Mouse (Mus musculus): ENCODE results near the gene Crnkl1. TPM values are rescaled to one million over a fixed set of nuclear protein-coding genes. Genes with fewer than 3 reads are reported as not detected.

Gene Crnkl1
- polyA plus RNA-seq, 1 experiment from 2014 or later: 20.7 TPM

DNA sequence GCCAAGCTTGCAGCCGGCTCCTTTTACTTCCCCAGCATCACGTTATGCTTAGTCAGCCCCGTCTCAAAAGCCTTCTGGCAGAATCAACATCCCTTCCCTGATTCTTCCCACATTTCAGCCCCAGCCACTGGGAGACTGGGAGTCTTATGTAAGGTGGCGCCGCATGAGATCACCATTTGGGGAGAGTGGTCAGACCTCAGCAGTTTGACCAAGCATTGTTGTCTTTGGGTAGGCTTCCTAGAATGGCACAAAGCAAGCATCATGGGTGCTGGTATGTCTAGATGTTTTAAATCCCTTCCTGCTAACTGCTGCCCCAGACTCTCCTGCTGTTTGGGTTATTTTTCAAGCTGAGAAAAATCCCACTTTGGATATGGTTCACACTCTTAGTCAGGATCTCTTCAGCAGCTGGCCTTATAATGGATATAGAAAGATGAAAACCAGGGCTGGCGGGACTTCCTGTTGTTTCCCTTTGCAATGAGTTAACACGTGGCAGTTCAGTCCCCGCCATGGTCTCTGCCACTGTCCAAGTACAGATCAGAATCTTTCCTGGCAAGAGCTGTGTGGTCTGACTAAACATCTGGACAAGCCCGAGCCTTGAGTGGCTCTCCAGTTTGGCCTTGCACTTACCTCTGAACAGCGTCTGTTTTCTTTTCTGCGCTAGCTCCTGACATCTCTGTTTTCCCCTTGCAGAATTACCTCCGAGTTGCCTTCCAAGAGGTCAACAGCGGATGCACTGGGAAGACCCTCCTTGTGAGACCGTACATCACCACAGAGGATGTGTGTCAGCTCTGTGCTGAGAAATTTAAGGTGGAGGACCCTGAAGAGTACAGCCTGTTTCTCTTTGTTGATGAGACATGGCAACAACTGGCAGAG lies 49.7 kb downstream of the Crnkl1 start:
- H3K9ac ChIP-seq (ENCODE audit: low read length): no peak overlapping the region; the same call in 1 of the 2 replicates
- H3K27me3 ChIP-seq (ENCODE audit: control insufficient read depth, insufficient read depth, low read length): no peaks in the 10 kb centered on the region
- no peaks in the 10 kb centered on the region for H3K9me3 ChIP-seq (replicated peaks; ENCODE audit: control insufficient read depth, low read length)
- peak overlapping the region; percentile 43 for H3K27ac ChIP-seq (ENCODE audit: low read length)
- WGBS: 48% methylated on average over 14 of the region's 14 CpGs
- ATAC-seq (replicated peaks; ENCODE audit: extremely low read depth, insufficient read depth, low FRiP score): no peak; the same call in 1 of the 2 replicates
- H3K4me1 ChIP-seq (ENCODE audit: control insufficient read depth, insufficient read depth, low read length): peaks cover 39% of the 10 kb centered on the region
- no peak overlapping the region for H3K4me2 ChIP-seq (ENCODE audit: low read depth, low read length)
- no peak overlapping the region for H3K4me3 ChIP-seq (ENCODE audit: low read length)
- H3K36me3 ChIP-seq (ENCODE audit: control insufficient read depth, insufficient read depth): peaks cover 22% of the 10 kb centered on the region

DNA sequence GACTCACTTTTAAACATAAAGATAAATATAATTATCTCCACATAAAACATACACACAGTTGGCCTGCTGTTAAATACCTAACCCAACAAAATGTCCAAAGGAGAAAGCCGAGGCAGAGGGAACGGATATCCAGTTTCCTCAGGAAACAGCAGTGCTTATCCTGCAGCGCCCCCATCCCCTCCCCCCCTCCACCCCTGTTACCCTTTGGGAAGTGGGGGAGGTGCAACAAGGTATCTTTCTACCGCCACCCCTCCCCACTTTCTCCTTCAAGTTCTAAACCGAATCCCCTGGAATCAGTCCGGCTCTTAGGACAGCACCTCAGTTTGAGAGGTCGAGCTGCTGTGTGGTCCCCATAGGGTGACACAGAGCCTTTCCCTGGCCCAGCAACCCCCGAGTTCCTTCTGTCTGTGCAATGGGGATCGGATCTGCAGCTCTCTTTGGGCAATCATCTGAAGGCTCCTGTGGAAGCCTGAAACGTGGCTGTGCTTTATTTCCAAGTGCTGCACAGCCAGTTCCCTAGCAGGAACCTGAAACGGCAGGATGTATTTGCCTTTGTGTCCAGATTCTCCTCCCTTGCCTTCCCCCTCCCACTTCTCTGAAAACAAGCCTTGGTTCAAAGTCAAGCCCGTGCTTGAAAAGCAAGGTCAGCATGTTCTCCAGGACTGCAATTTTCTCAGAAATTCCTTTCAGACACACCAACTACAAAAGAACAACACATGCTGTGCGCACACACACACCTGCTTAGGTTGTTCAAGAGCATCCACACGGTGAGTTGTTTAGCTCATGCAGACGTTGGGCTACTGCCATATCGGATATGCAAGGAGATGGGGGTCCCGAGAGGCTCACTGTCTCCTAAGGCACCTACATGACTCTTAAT lies 50.5 kb downstream of the Crnkl1 start:
- no peak overlapping the region for H3K4me3 ChIP-seq (ENCODE audit: low read length)
- H3K4me2 ChIP-seq (ENCODE audit: low read depth, low read length): no peak overlapping the region; the same call in 1 of the 2 replicates
- WGBS: 35% methylated on average over 17 of the region's 17 CpGs
- no peaks in the 10 kb centered on the region for H3K9me3 ChIP-seq (replicated peaks; ENCODE audit: control insufficient read depth, low read length)
- peaks cover 35% of the 10 kb centered on the region for H3K4me1 ChIP-seq (ENCODE audit: control insufficient read depth, insufficient read depth, low read length)
- H3K36me3 ChIP-seq (ENCODE audit: control insufficient read depth, insufficient read depth): peaks cover 23% of the 10 kb centered on the region
- H3K27ac ChIP-seq (ENCODE audit: low read length): peak overlapping the region; percentile 43
- no peak overlapping the region for H3K9ac ChIP-seq (ENCODE audit: low read length)
- ATAC-seq (replicated peaks; ENCODE audit: extremely low read depth, insufficient read depth, low FRiP score): no peak
- no peaks in the 10 kb centered on the region for H3K27me3 ChIP-seq (ENCODE audit: control insufficient read depth, insufficient read depth, low read length)

DNA sequence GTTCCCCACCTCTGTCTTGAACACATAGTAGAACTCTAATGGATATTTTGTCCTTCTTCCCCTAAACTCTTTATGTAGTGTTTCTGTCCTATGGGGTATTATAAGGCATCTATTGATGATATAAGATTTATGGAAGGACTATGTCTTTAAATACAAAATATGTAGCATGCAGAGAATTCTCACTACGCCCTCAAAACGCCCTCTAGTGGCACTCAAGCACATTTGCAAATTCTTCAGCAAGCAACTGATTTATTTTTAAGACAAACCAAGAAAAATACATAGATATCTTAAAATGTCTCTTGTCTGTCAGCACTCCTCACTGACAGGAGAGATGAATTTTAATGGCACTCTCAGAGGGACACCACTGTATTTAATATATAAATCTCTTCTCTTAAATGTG lies 52.4 kb downstream of the Crnkl1 start:
- 21% methylated on average over 2 of the region's 2 CpGs for WGBS
- Histone ChIP-seq H3K4me2 (ENCODE audit: low read depth, low read length) (no peak overlapping the region), H3K27ac (ENCODE audit: low read length) (no peak overlapping the region), H3K9me3 (replicated peaks; ENCODE audit: control insufficient read depth, low read length) (no peaks in the 10 kb centered on the region), H3K4me3 (ENCODE audit: low read length) (no peak overlapping the region), H3K9ac (ENCODE audit: low read length) (no peak overlapping the region), H3K4me1 (ENCODE audit: control insufficient read depth, insufficient read depth, low read length) (peaks cover 17% of the 10 kb centered on the region; the same call in 1 of the 2 replicates), H3K27me3 (ENCODE audit: control insufficient read depth, insufficient read depth, low read length) (no peaks in the 10 kb centered on the region), H3K36me3 (ENCODE audit: control insufficient read depth, insufficient read depth) (peaks cover 31% of the 10 kb centered on the region)
- ATAC-seq (replicated peaks; ENCODE audit: extremely low read depth, insufficient read depth, low FRiP score): no peak

DNA sequence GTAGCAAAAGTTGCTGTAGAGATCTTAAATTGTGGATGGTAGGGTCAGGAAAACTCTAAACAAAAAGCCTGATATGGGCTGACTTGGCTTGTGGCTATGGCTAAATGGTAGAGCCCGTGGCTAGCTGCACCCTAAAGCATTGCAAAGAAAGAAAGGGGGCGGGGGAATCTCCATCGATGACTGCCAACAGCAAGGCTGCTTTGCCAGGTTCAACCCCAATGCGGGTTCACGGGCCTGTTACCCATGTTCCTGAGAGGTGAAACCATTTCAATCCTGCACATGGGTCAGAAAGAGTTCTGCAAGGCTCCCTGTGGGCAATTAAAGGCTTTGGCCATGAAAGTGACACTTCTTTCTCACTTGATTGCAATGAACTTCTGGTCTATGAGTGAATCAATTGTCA lies 52.9 kb downstream of the Crnkl1 start:
- Histone ChIP-seq H3K27ac (ENCODE audit: low read length) (no peak overlapping the region), H3K9ac (ENCODE audit: low read length) (no peak overlapping the region), H3K4me1 (ENCODE audit: control insufficient read depth, insufficient read depth, low read length) (peaks cover 14% of the 10 kb centered on the region; the same call in 1 of the 2 replicates), H3K9me3 (replicated peaks; ENCODE audit: control insufficient read depth, low read length) (no peaks in the 10 kb centered on the region), H3K4me2 (ENCODE audit: low read depth, low read length) (no peak overlapping the region), H3K36me3 (ENCODE audit: control insufficient read depth, insufficient read depth) (peaks cover 35% of the 10 kb centered on the region), H3K27me3 (ENCODE audit: control insufficient read depth, insufficient read depth, low read length) (no peaks in the 10 kb centered on the region), H3K4me3 (ENCODE audit: low read length) (no peak overlapping the region)
- no peak for ATAC-seq (replicated peaks; ENCODE audit: extremely low read depth, insufficient read depth, low FRiP score)
- WGBS: 82% methylated on average over 5 of the region's 5 CpGs

DNA sequence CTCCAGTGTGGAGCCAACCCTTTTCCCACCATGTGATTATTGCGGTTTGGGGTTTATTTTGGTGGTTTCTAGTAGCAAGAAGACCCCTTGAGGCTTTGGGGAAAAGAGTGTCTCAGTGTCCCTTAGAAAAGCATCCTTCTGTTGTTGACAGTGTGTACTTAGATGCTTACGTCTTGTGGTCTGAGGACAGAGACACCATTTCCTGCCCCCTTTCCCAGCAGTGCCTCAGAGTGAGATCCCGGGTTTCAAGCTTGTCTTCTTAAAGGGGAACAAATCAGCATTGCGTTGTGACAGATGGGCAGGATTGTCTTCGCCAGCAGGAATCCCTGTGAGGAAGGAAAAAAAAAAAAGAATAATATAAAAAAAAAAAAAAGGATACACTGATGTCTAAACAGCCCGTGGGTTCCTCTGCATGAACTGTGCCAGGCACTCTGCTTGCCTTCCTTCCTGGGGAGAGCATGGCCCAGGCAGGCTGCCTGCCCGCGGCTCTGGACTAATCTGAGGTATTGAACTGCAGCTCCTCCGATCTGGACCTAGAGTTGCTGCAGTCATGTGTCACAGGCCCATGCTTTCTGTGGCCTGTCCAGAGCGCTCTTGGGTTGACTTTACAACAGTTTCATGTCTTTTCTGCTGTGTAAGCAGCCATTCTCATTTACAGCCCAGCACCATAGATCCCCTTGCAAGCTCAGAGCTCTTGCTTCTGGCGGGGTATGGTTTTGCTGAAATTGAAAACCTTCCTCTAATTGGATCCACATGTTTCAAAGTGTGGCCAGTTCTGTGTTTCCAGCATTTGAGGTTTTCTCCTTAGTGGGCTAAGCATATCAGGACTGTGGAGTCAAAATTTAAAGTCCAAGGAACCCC lies 53.7 kb downstream of the Crnkl1 start:
- ATAC-seq (replicated peaks; ENCODE audit: extremely low read depth, insufficient read depth, low FRiP score): no peak
- Histone ChIP-seq H3K4me3 (ENCODE audit: low read length) (no peak overlapping the region), H3K36me3 (ENCODE audit: control insufficient read depth, insufficient read depth) (peaks cover 39% of the 10 kb centered on the region), H3K9me3 (replicated peaks; ENCODE audit: control insufficient read depth, low read length) (no peaks in the 10 kb centered on the region), H3K9ac (ENCODE audit: low read length) (no peak overlapping the region), H3K4me1 (ENCODE audit: control insufficient read depth, insufficient read depth, low read length) (peaks cover 14% of the 10 kb centered on the region; the same call in 1 of the 2 replicates), H3K27me3 (ENCODE audit: control insufficient read depth, insufficient read depth, low read length) (no peaks in the 10 kb centered on the region), H3K27ac (ENCODE audit: low read length) (peak overlapping the region; percentile 34), H3K4me2 (ENCODE audit: low read depth, low read length) (no peak overlapping the region)
- WGBS: 58% methylated on average over 11 of the region's 11 CpGs

DNA sequence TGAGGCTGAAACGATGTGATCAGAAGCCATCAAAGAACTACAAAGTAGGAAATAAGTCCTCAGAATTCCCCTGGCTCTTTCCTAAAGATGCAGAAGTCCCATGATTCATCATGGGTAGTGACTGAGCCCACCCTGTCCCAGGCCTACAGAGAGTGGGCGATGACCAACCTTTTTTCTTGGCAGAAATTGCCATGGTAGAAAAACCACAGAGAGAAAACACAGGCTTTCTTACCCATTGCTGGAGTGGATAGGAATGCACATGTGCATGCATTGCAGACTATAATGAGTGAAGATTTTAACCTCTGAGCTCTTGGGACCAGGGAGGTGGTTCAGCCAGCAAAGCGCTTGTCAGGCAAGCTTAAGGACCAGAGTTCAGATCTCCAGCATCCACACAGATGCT lies 57.6 kb downstream of the Crnkl1 start:
- no peak overlapping the region for H3K4me3 ChIP-seq (ENCODE audit: low read length)
- 91% methylated on average over 3 of the region's 3 CpGs for WGBS
- peaks cover 24% of the 10 kb centered on the region for H3K36me3 ChIP-seq (ENCODE audit: control insufficient read depth, insufficient read depth)
- H3K27me3 ChIP-seq (ENCODE audit: control insufficient read depth, insufficient read depth, low read length): no peaks in the 10 kb centered on the region
- H3K9me3 ChIP-seq (replicated peaks; ENCODE audit: control insufficient read depth, low read length): no peaks in the 10 kb centered on the region
- no peak overlapping the region for H3K9ac ChIP-seq (ENCODE audit: low read length)
- no peak for ATAC-seq (replicated peaks; ENCODE audit: extremely low read depth, insufficient read depth, low FRiP score)
- H3K27ac ChIP-seq (ENCODE audit: low read length): no peak overlapping the region
- peaks cover 9% of the 10 kb centered on the region for H3K4me1 ChIP-seq (ENCODE audit: control insufficient read depth, insufficient read depth, low read length)
- H3K4me2 ChIP-seq (ENCODE audit: low read depth, low read length): no peak overlapping the region

DNA sequence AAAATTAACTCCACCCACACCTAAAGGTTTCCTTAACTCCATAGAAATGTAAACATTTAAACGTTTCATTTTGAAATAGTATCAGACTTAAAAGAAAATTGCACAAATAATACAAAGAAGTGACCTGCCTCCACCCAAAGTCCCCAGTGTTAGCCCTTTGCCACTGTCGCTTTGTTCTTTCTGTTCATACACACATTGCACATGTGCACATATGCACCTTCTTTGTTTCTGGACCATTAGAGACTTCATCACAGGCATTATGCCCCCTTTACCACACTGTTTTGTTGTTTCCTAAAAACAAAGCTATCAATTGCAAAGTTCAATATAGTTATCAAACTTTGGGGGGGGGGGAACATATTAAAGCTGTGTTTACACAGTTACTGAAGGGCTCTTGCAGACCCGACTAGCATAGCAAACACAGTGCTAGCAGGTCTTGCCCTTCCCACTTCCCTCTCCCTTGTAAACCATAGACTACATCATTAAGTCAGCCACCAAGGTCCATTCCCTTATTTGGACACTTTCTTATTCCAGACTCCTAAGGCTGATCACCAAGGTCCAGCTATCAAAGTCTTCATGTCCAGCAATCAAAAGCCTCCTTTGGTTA lies 59.8 kb downstream of the Crnkl1 start:
- 58% methylated on average over 3 of the region's 3 CpGs for WGBS
- no peak for ATAC-seq (replicated peaks; ENCODE audit: extremely low read depth, insufficient read depth, low FRiP score)
- no peak overlapping the region for H3K4me2 ChIP-seq (ENCODE audit: low read depth, low read length)
- no peak overlapping the region for H3K4me3 ChIP-seq (ENCODE audit: low read length)
- no peaks in the 10 kb centered on the region for H3K27me3 ChIP-seq (ENCODE audit: control insufficient read depth, insufficient read depth, low read length)
- peaks cover 18% of the 10 kb centered on the region for H3K36me3 ChIP-seq (ENCODE audit: control insufficient read depth, insufficient read depth)
- H3K4me1 ChIP-seq (ENCODE audit: control insufficient read depth, insufficient read depth, low read length): peaks cover 9% of the 10 kb centered on the region
- H3K9ac ChIP-seq (ENCODE audit: low read length): no peak overlapping the region
- no peaks in the 10 kb centered on the region for H3K9me3 ChIP-seq (replicated peaks; ENCODE audit: control insufficient read depth, low read length)
- no peak overlapping the region for H3K27ac ChIP-seq (ENCODE audit: low read length)

DNA sequence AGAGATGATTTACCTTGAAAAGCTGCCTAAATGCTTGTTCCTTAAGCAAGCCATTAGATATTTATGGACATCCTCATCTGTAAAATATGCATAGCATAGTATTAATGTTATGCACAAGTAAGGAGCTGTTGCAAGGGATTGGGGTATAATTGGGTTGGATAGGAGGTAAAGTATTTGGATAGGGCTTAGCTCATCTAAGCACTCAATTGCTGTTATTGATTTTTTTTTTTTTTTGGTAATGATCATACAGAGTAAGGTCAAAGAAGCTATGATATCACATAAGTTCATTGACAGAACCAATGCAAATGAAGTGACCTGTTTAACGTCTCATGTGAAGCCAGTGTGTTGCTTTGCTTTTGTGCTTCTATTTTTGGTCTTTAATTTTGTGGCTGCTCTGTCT lies 60.9 kb downstream of the Crnkl1 start:
- H3K9ac ChIP-seq (ENCODE audit: low read length): no peak overlapping the region
- no peak overlapping the region for H3K4me2 ChIP-seq (ENCODE audit: low read depth, low read length)
- H3K27me3 ChIP-seq (ENCODE audit: control insufficient read depth, insufficient read depth, low read length): no peaks in the 10 kb centered on the region
- H3K4me3 ChIP-seq (ENCODE audit: low read length): no peak overlapping the region
- ATAC-seq (replicated peaks; ENCODE audit: extremely low read depth, insufficient read depth, low FRiP score): no peak
- 34% methylated on average over 1 of the region's 1 CpGs for WGBS
- H3K9me3 ChIP-seq (replicated peaks; ENCODE audit: control insufficient read depth, low read length): no peaks in the 10 kb centered on the region
- H3K36me3 ChIP-seq (ENCODE audit: control insufficient read depth, insufficient read depth): peaks cover 22% of the 10 kb centered on the region
- no peak overlapping the region for H3K27ac ChIP-seq (ENCODE audit: low read length)
- H3K4me1 ChIP-seq (ENCODE audit: control insufficient read depth, insufficient read depth, low read length): peaks cover 9% of the 10 kb centered on the region

Measured in heart, embryonic 16.5 days (tissue).